Mouse (Mus musculus): ENCODE measurements around the gene Nmrk1. TPM values are rescaled to one million over a fixed set of nuclear protein-coding genes. Genes with fewer than 3 reads are reported as not detected.
A peak's percentile ranks its signal among the peaks of the same experiment; 100 is the strongest.

The Nmrk1 gene
- polyA plus RNA-seq, 1 experiment: 1.5 TPM

DNA sequence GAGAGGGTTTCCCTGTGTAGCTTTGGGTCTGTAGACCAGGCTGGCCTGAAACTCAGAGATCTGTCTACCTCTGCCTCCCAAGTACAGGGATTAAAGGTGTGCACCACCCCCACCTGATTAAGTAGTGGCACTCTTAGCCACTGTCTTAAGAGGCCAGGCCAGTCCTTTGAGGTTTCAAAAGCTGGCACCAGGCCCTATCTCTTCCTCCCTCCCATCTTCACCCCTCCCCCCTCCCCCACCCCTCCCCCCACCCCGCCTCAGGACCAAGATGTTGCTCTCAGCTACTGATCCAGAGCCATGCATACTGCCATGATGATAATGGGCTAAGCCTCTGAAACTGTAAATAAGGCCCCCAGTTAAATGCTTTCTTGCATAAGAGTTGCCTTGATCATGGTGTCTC is 27.6 kb downstream of the Nmrk1 start:
- peaks cover 56% of the 10 kb centered on the region for H3K4me1 ChIP-seq
- no peak overlapping the region for H3K4me3 ChIP-seq (replicated peaks)
- no peaks in the 10 kb centered on the region for H3K36me3 ChIP-seq (replicated peaks; ENCODE audit: low read length)
- H3K27me3 ChIP-seq (replicated peaks): no peaks in the 10 kb centered on the region
- no peak for TF ChIP-seq GATA1 (IDR thresholded peaks at IDR 0.05; ENCODE audit: borderline replicate concordance, low read length)
- no peak for TF ChIP-seq FLI1 (IDR thresholded peaks at IDR 0.05; ENCODE audit: low read length)
- H3K9me3 ChIP-seq: no peaks in the 10 kb centered on the region

DNA sequence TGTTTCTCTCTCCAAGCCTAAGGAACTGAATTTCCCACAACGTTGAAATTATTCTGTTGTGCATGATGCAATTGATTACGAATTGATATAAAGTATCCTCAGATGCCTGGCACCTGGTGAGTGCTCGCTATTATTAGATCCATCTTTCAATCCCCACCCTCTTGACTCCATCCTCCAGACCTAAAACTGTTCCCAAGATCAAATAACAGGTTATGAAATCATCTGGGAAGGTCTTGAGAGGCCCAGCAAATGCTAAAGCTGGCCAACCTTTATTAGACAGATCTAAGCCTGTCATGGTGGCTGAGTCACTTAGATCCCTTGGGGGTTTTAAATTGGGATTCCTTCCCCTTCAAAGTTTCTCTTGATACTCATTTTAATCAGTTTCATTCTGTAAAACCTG is 28.7 kb downstream of the Nmrk1 start:
- Histone ChIP-seq H3K9me3 (no peaks in the 10 kb centered on the region), H3K27me3 (replicated peaks) (no peaks in the 10 kb centered on the region), H3K36me3 (replicated peaks; ENCODE audit: low read length) (no peaks in the 10 kb centered on the region), H3K4me3 (replicated peaks) (no peak overlapping the region), H3K4me1 (peaks cover 54% of the 10 kb centered on the region)
- TF ChIP-seq FLI1 (IDR thresholded peaks at IDR 0.05; ENCODE audit: low read length): no peak
- TF ChIP-seq GATA1 (IDR thresholded peaks at IDR 0.05; ENCODE audit: borderline replicate concordance, low read length): no peak

DNA sequence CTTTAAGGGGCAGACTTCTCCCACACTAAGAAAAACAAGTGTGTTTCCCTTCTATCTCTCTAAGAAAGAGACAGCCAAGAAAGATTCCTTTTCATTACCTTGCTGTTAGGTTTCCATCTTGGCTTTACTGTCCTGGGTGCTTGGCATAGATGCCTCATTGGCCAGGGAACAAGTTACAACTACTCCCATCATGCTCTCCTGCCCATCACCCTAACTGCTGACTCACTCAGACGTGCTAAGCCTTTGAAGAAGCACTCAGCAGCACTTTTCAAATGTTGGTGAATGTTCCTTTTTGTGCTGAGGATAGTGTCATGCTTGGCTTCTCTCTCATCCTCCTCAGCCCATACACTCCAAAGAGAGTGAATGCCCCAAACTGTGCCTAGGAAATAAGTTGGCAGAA is 29.9 kb downstream of the Nmrk1 start:
- no peaks in the 10 kb centered on the region for H3K9me3 ChIP-seq
- no peaks in the 10 kb centered on the region for H3K27me3 ChIP-seq (replicated peaks)
- no peaks in the 10 kb centered on the region for H3K36me3 ChIP-seq (replicated peaks; ENCODE audit: low read length)
- H3K4me3 ChIP-seq (replicated peaks): peak overlapping the region; percentile 44
- peaks cover 54% of the 10 kb centered on the region for H3K4me1 ChIP-seq
- no peak for TF ChIP-seq FLI1 (IDR thresholded peaks at IDR 0.05; ENCODE audit: low read length)
- no peak for TF ChIP-seq GATA1 (IDR thresholded peaks at IDR 0.05; ENCODE audit: borderline replicate concordance, low read length)

DNA sequence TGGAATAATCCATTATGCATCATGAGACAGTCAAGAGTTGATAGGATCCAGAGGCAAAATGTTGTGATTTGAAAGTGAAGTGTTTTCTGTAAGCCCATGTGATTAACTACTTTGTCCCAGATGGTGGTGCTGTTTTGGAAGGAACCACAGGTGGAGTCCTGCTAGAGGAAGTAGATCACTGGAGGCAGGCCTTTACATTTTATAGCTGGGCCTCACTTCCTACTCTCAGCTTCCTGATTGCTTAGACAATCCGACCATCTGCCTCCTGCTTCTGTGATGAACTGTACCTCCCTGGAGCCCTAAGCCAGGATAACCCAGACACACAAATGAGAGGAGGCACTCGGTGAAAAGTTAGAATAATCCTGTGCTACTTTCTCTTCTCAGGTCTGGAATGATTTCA is 32.2 kb downstream of the Nmrk1 start:
- Histone ChIP-seq H3K9me3 (no peaks in the 10 kb centered on the region), H3K4me1 (peaks cover 59% of the 10 kb centered on the region), H3K4me3 (replicated peaks) (no peak overlapping the region), H3K27me3 (replicated peaks) (no peaks in the 10 kb centered on the region), H3K36me3 (replicated peaks; ENCODE audit: low read length) (no peaks in the 10 kb centered on the region)
- TF ChIP-seq FLI1 (IDR thresholded peaks at IDR 0.05; ENCODE audit: low read length): no peak
- TF ChIP-seq GATA1 (IDR thresholded peaks at IDR 0.05; ENCODE audit: borderline replicate concordance, low read length): no peak

DNA sequence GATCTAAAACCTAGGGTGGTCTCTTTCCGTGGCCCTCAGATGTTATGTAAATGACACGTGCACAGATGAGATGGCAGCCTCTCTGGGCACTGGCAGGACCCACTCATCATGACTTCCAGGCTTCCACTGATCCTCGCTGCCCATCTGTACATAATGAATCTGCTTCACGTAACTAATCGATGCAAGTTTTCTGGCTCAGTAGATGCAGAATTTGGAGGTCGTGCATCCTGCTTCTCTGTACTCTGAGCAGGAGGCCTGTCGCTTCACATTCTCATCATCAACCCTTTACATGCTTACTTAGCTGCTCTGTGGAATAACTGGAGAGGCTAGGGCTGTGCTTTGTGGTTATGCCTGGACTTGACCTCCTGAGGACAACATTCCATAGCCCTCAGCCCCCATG is 35.2 kb downstream of the Nmrk1 start:
- H3K27me3 ChIP-seq (replicated peaks): no peaks in the 10 kb centered on the region
- no peak overlapping the region for H3K4me3 ChIP-seq (replicated peaks)
- TF ChIP-seq FLI1 (IDR thresholded peaks at IDR 0.05; ENCODE audit: low read length) (no peak), GATA1 (IDR thresholded peaks at IDR 0.05; ENCODE audit: borderline replicate concordance, low read length) (no peak)
- no peaks in the 10 kb centered on the region for H3K9me3 ChIP-seq
- H3K36me3 ChIP-seq (replicated peaks; ENCODE audit: low read length): no peaks in the 10 kb centered on the region
- H3K4me1 ChIP-seq: peaks cover 51% of the 10 kb centered on the region

DNA sequence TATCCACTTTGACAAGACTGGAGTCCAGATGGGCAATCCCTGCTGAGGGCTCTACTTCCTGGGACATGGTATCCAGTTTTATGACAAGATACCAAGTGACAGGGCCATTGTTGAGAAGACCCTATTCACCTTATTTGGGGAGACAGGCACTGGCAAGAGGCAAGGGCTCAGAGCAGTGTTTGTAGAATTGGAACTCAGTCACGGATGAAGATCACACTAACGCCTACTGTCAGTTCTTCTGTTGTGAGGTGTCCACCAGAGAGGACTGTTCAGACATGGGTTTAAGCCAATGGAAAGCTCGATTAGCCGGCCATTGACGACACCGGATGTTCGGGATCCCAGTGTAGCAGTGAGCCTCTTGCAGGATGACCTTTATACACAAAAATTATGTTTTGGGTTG is 37.8 kb downstream of the Nmrk1 start:
- Histone ChIP-seq H3K4me3 (replicated peaks) (no peak overlapping the region), H3K4me1 (peaks cover 50% of the 10 kb centered on the region), H3K9me3 (no peaks in the 10 kb centered on the region), H3K36me3 (replicated peaks; ENCODE audit: low read length) (no peaks in the 10 kb centered on the region), H3K27me3 (replicated peaks) (no peaks in the 10 kb centered on the region)
- no peak for TF ChIP-seq GATA1 (IDR thresholded peaks at IDR 0.05; ENCODE audit: borderline replicate concordance, low read length)
- no peak for TF ChIP-seq FLI1 (IDR thresholded peaks at IDR 0.05; ENCODE audit: low read length)

DNA sequence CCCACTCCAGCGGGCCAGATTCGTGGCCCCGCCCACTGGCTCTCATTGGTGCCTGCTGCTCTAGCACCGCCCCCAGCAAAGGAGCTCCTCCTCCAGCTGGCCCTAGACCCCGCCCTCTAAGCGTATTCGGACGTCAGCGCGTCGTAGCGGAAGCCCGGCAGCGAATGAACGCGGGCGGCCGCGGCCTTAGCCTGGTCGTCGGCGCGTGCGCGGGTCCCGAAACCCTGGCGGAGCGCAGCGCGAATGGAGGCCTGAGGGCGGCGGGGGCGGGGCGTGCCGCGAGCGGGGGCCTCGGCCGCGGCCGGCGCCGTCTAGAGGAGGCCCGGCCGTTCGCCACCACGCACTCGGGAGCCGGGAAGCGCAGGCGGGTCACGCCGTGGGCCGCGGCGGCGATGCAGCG is 38.9 kb downstream of the Nmrk1 start, which contains the start of gene Carnmt1:
TSS of gene Carnmt1 (plus strand) at position 157 of the 400 bp plus-strand sequence.
- Histone ChIP-seq H3K4me3 (replicated peaks) (peak within 1 kb of the TSS; percentile 94), H3K9me3 (no peaks in the 10 kb centered on the region), H3K36me3 (replicated peaks; ENCODE audit: low read length) (no peaks in the 10 kb centered on the region), H3K4me1 (peaks cover 53% of the 10 kb centered on the region), H3K27me3 (replicated peaks) (no peaks in the 10 kb centered on the region)
- TF ChIP-seq FLI1 (IDR thresholded peaks at IDR 0.05; ENCODE audit: low read length) (no peak), GATA1 (IDR thresholded peaks at IDR 0.05; ENCODE audit: borderline replicate concordance, low read length) (no peak)

DNA sequence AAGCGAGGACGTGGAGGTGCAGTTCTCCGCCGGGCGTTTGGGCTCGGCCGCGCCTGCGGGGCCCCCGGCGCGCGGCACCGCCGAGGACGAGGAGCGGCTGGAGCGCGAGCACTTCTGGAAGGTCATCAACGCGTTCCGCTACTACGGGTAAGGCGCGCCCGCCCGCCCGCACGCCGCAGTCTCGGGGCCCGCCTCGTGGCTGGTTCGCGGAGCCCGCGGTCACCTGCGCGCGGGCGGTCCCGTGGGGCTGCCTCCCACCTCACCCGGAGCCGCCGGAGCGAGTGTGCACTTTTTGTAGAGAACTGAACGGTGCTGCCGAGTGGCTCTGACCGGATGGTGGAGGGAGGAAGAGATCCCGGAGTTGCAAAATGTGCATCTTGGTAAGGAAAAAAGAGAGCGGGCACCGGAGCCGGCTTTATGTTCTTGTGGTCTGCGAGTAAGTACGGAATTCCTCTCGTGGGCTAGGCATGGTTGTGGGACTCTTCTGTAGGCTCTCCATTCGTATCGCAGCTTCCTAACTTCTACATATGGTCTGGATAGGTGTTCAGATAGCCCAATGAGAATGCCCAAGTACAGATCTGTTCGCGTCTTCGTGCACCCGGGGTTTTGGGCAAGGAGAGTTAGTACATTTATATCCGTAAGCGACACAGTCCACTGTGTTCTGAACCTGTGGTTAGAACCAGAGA is 39.4 kb downstream of the Nmrk1 start:
- H3K4me1 ChIP-seq: peaks cover 57% of the 10 kb centered on the region
- no peaks in the 10 kb centered on the region for H3K27me3 ChIP-seq (replicated peaks)
- H3K9me3 ChIP-seq: no peaks in the 10 kb centered on the region
- peaks cover 2% of the 10 kb centered on the region for H3K36me3 ChIP-seq (replicated peaks; ENCODE audit: low read length)
- TF ChIP-seq GATA1 (IDR thresholded peaks at IDR 0.05; ENCODE audit: borderline replicate concordance, low read length) (no peak), FLI1 (IDR thresholded peaks at IDR 0.05; ENCODE audit: low read length) (no peak)
- peak overlapping the region; percentile 94 for H3K4me3 ChIP-seq (replicated peaks)

DNA sequence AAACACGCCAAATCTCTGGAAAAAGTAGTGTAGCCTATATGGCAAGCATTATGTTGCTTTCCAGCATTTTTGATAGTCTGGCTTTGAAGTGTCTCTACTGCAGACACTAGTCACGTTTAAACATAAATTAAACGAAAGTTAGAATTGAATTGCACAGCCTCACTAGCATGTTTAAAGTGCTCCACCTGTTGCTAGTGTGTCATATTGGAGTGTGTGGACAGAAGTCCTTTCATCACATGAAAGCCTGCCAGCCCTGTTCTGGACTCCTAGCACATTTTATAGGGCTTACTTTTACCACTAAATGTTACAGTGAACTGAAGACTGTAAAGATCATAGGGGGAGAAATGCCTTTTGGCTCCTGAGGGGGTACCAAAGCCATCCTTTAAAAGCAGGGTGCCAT is 40.7 kb downstream of the Nmrk1 start:
- Histone ChIP-seq H3K27me3 (replicated peaks) (no peaks in the 10 kb centered on the region), H3K9me3 (no peaks in the 10 kb centered on the region)

DNA sequence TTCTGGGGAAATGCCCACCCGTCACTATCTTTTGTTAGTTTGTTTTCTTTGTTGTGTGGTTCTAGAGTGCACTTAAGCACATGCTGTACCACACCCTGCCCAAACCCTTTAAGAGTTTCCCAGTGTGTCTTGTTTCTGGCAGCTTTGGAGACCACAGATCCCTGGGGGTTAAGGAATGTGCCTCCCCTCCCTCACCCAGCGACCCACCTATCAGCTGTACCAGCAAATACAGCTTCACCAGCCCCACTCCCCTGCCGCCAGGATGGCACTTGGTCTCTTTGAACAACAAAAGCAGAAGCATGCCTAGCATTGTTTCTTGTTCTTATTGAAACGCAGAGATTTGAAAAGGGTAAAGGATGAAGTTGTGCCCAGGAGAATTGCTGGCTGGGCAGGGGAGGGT is 41.4 kb downstream of the Nmrk1 start:
- H3K36me3 ChIP-seq (replicated peaks; ENCODE audit: low read length): peaks cover 4% of the 10 kb centered on the region
- TF ChIP-seq GATA1 (IDR thresholded peaks at IDR 0.05; ENCODE audit: borderline replicate concordance, low read length) (no peak), FLI1 (IDR thresholded peaks at IDR 0.05; ENCODE audit: low read length) (no peak)
- H3K27me3 ChIP-seq (replicated peaks): no peaks in the 10 kb centered on the region
- no peaks in the 10 kb centered on the region for H3K9me3 ChIP-seq
- peak overlapping the region; percentile 38 for H3K4me3 ChIP-seq (replicated peaks)
- H3K4me1 ChIP-seq: peaks cover 48% of the 10 kb centered on the region

More for the DNA sequence above, 40.7 kb downstream of the Nmrk1 start:
- Histone ChIP-seq H3K4me3 (replicated peaks) (peak overlapping the region; percentile 52), H3K36me3 (replicated peaks; ENCODE audit: low read length) (peaks cover 2% of the 10 kb centered on the region), H3K4me1 (peaks cover 51% of the 10 kb centered on the region)
- TF ChIP-seq GATA1 (IDR thresholded peaks at IDR 0.05; ENCODE audit: borderline replicate concordance, low read length): no peak
- TF ChIP-seq FLI1 (IDR thresholded peaks at IDR 0.05; ENCODE audit: low read length): no peak
